Mouse (Mus musculus) CD4-positive, CD25-positive, alpha-beta regulatory T cell, adult 4 months (primary cell): ENCODE measurements around the gene Cds1. TPM values are rescaled to one million over a fixed set of nuclear protein-coding genes. Genes with fewer than 3 reads are reported as not detected.
"Not testable (repeated sequence)": the region's sequence is repeated elsewhere in the genome, so short reads cannot be mapped to it uniquely, and the experiment has no call there.

Experiments used
- ATAC-seq: one replicate; pipeline ENCODE4 v1.8.0; 2017
- polyA plus RNA-seq, 2 experiments: library from polyadenylated mRNA; unstranded; fragments of 100-300 nt; shearing (Covaris generic); gene quantifications; one replicate each; pipeline ENCODE4 v1.2.1; 2017

Cds1 gene
- polyA plus RNA-seq, 2 experiments from 2014 or later: not detected

DNA sequence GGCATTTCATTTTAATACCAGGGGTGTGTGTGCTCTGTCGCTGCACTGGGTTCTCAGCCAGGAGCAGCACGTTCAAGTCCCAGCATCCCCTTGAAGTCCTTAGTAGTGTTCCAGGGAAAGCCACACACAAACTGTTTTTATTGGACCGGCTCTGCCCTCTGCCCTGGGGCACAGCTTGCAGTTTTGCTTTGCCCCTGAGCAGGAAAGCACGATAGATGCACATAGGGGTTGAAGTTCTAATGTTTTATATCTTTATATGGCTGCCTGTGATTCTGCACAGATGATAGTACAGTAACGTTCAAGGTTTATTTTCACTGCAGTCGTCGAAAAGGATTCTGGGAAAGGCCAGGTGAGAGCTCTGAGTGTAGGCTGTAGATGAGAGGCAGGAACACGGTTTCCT is 65.2 kb downstream of the Cds1 start:
- ATAC-seq: no peak

DNA sequence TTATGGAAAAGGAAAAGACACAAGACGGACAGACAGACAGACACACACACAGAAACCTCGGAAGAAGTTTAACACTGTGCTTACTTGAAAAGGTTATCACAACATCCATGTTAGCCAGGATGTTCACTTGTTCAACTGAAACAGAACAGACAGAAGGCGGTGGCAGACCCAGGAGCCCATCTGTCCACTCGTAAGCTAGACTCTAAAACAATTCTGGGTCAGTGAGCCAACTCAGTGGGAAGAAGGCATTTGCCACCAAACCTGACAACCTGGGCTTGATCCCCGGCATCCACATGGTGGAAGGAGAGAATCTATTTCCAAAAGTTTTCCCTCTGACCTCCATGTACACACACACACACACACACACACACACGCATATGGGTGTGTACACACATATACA is 67.1 kb downstream of the Cds1 start:
- no peak for ATAC-seq

DNA sequence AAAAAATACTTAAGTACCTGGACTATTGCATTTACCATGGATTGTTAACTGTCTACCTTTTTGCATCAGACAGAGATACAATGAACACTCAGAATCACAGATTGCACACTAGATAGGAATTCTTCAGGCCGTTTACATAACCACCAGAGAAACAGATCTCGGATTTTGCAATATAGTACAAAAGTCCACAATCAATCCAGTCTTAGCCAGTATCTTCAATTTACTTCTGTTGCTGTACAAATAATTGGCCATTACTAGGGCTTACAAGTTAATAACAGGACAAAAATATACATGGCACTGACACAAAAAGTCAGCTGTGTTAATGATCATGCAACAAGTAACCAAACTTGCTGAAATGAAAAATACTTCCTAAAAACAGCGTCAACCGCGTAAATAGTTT is 68.1 kb downstream of the Cds1 start:
- ATAC-seq: no peak

DNA sequence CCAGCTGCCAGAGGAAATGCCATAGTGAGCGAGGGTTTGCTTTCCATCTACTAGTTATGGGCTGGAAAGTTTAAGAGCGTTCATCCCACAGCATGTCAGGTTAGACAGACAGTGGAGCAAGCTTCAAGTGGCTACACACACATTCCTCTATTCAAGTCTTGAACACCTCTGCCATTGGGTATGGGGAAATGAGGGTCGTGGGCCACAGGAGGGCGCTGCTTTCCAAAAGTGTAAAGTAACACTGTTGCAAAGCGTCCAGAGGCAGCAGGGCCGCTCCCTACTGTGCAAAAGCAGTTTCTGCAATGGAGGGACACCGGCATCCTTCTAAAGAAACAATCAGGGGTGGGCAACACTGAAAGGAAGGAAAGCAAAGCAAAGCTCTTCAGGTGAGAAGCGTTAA is 68.9 kb downstream of the Cds1 start:
- no peak for ATAC-seq

DNA sequence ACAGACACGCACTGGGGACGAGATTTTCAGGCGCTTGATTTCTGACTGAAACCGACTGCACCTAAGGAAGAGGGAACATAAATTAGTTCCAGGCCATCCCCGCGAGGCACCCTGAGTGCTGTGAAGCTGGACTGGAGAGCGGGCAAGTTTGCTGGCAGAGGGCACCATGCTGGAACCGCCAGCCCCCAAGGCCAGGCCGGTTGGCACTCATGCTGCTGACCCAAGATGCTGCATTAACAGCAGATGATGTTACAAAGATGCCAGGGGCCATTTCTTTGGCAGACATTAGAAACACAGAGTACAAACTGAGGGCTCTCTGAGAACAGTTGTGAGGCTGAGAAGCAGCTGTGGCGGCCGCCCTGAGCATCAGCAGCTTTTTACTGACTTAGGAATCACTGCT is 71.3 kb downstream of the Cds1 start:
- no peak for ATAC-seq

DNA sequence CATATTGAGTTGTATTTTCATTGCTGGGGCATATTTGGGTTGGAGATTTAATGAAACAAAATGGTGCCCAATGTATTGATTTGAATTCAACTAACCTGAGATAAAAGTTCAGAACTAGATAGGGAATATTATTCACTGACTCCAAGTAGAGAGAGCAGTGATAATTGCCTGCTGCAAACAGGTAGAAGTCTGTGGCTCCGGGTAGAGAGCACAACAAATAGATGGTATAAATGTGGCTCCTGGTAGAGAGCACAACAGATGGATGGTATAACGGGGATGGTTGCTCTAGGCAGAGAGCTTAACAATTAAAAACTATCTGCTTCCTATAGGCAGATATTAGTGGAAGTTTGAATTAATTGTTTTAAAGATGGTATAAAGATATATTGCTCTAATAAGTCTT is 72.7 kb downstream of the Cds1 start:
- not testable (repeated sequence) for ATAC-seq

DNA sequence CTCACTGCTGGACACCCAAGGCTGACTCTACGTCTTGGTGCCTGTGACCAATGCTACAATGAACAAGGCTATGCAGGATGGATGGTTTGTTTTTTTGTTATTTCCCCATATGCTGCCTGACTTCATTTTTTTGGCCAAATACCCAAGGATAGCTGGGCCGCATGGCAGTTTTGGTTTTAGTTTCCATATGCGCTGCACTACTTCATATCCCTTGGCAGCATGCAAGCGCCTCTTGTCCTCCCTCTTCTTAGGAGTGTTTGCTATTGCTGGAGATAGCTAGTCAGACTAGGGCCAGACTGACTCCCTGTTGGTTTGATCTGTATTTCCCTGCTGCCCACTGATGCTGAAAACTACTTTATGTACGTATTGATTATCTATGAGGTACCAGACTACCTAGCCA is 75.5 kb downstream of the Cds1 start:
- ATAC-seq: no peak

DNA sequence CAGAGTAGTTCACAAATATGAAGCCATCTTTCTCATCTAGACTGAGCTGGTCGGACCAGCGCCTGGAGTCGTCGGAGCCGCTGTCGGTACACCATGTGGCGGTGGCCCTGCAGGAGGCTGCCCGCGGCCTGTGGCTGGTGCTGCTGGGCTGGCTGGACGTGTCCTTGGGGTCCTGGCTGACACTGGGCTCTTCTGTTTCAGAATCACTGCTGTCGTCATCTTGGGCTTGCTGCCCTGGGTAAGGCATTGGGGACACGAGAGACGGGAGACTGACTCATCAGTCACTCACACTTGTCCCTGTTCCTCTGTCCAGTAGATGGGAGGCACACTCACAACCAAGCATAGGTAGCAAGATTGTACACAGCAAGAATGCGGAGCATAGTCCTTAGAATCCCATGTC is 80.1 kb downstream of the Cds1 start:
- no peak for ATAC-seq

DNA sequence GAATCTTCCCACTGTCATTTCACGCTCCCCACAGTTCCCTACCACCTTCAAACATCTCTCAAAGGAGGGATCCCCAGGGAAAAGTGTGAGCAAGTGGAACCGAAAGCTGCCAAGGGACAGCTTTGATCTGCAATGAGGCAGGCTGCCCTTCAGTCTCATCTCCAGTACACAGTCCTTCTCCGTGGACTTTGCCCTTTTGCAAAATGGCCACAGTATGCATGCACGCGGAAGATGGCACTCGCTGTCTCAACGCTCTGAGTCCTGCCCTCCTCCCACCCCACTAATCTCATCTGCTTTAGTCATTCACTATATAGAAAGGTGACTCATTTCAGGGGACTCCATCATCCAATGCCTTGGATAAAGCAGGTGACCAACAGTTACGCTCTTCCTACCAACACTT is 81.0 kb downstream of the Cds1 start:
- no peak for ATAC-seq

DNA sequence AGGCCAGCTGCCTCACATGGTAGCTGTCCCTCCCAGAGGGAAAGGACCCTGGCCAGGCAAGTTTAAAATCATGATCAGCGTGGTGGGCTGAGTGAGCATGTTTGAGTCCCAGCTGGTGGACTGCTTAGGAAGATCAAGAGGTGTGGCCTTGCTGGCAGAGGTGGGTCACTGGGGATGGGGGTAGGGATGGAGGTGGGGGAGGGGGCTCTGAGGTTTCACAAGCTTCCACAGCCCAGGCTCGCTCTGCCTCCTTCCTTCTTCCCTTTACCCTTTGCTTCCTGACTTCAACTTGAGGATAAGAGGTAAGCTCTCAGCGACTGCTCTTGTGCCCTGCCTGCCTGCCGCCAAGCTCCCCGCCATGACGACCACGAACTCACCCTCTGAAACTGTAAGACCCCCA is 82.4 kb downstream of the Cds1 start:
- no peak for ATAC-seq

DNA sequence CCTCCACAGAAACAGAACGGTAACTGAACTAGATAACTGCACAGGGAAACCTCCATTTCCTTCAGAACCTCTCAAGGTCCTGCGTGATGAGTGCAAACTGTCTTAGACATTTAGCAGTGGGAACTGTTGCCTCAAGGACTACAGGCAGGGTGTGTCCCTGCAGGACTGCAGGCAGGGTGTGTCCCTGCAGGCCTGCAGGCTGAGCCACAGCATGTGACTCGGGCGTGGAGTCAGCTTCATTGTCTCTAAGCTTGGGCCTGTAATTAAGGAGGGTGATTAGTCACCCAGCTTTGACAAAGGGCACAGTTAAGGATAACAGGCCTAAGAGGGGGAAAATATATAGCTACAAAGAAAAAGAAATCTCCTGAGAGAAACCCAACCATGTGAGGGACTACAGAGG is 82.8 kb downstream of the Cds1 start:
- no peak for ATAC-seq

DNA sequence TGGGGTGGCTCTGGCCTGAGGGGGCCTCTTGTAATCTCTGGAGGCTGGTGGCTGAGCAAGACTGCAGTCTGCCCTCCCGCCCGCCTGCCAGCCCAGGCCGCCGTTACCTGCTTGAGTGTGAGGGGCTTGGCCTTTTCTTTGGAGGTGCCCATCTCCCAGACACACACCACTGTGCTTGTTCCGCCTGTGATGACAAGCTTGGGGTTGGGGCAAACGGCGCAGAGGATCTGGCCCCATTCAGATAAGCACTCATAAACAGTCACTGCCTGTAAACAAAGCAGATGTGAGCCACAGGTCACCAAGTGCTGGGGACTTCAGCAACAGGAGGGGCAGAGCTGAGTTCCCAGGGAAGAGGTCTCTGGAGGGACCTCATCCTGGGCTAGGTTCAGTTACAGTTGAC is 86.2 kb downstream of the Cds1 start:
- ATAC-seq: no peak

DNA sequence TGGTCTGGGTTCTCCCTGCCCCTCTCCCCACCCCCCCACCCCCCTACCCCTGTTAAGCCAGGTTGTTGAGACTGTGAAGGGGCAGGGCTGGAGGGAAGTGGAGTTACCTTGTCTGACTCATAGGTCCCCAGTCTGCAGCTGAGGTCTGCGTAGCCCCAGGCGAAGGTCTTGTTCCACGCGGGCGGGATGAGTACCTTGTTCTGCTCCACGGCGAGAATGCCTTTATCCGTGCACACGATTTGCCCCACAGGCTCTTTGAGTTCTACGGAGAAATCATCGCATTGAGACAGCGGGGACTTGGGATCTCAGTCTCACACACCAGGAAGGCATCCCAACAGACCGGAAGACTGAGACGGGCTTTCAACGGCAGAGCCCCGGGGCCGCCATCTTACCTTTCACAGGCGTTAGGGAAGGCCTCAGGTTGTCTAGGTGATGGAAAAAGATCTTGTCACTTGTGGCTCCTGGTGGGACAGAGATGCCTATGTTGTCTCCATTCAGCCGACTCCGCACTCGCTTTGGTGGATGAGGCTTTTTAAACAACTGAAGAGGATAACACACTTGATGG is 87.3 kb downstream of the Cds1 start:
- no peak for ATAC-seq

DNA sequence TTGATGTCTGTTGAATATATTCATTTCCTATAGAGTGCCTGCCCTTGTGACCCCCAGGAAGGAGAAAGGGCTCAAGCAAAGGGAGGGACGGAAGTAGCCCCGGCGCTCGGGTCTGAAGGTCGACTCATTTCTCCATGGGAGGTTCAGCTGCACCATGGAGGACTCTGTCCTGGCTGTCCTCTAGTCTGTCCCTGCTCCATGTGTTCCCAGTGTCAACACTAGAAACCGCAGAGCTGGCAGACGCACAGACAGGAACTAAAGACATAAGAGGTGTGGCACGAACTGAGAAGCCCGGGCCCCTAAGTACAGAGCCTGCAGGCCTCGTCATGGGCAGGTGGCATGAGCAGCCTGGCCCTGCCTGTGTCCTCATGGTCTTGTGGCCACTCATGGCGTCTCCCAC is 89.2 kb downstream of the Cds1 start:
- no peak for ATAC-seq

DNA sequence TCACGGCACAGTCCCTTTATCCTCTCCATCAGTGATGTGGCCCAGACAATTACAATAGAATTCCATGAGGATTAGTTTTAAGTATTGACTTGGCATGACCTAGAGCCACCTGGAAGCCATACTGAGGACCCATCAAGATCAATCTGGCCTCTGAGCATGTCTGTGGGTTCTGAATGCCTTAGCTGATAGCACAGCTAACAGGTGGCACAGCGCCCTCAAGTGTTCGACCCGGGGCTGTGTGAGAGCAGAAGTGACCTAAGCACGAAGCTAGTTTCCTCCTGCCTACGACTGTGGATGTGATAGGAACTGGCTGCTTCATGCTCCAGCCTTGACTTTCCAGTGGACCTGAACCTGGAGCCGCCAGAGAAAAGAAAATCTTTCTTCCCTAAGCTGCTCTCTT is 89.7 kb downstream of the Cds1 start:
- ATAC-seq: no peak

DNA sequence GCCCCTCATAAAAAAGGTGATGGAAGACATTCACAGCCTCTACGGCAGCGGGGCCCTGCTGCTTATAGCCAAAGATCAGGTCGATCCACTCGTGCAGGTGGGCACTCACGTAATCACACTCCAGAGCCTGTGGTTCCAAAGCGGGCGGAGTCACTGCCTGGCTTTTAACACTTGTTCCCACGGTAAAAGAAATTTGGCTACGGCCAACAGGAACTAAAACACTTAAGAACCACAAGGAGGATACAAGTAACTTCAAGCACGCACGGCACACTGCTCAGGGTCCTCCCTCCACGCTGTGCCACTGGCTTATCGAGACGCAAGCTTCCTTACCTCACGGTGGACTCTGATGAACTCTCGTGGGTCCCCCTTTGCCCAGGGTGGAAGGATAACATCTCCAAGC is 90.5 kb downstream of the Cds1 start:
- ATAC-seq: no peak

DNA sequence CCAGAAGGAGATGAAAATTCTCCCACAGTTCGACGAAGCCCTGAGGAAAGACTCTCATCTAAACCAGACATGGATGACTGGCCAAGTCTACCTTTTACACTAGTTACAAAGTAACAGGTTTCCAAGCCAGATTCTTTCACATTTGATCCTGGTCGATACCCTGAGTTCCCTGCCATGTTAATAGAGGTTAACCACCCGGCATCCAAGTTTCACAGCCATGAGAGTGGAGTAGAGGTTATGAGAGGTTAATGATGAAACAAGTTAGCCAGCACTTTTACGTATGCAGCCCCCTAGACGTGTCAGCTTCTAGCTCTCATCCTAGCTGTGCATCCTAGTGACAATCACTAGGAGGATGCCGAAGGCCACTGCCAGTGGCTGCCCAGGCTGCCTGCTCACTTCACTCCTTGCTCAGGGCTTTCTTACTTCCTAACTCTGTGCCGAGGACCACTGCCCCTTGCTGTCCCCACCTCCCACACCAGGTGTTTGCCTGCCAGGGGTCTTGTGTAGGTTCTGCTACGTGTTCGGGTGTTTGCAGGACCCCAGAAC is 94.0 kb downstream of the Cds1 start:
- no peak for ATAC-seq

DNA sequence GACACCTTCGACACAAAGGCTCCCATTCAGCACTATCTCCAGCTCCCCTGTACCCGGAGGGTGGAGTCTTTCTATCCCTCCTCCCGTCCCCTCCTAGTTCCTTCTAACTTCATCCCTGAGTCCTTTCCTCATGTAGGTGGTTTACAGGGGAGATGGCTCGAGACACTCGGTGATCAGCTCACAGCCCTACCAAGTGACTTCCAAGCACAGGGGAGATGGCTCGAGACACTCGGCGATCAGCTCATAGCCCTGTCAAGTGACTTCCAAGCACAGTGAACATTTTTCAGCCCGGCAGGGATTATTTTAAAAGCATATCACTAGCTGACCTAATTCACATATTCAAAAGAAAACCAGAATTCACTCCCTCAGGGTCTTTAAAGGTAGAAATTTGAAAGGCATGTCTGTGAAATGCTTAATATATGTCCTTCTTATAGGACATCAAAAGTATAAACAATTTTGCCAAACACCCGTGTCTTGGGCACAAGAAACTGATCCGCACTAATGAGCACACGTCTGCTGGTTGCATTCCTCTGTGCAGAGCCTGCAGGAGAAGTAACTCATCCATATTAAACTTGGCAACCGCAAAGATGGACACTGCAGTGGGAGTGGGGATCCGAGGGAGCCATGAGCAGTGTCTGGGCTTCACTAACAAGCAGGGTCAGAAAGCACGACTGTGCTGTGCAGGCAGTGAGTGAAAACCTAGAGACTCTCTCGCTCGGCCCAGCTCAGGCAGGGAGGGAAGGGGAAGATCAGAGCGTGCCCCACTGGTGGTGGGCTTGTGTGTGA is 97.0 kb downstream of the Cds1 start:
- no peak for ATAC-seq

DNA sequence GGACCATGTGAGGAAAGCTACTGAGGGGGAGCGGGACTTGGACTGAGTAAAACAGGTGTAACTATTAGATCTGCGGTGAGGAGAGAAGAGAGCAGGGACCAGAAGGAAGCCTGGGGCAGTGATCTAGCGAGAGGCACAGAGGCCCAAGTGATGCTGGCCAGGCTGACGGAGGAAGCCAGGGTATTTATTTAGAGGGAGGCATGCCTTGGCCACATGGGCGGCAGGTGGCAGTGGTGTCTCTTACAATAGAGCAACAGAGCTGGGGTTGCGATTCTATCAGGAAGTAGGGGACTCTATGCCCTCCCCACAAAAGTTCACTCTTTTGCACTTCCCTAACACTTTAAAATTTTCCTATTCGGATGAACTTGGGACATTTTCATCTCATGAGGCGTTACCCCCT is 97.7 kb downstream of the Cds1 start:
- no peak for ATAC-seq

DNA sequence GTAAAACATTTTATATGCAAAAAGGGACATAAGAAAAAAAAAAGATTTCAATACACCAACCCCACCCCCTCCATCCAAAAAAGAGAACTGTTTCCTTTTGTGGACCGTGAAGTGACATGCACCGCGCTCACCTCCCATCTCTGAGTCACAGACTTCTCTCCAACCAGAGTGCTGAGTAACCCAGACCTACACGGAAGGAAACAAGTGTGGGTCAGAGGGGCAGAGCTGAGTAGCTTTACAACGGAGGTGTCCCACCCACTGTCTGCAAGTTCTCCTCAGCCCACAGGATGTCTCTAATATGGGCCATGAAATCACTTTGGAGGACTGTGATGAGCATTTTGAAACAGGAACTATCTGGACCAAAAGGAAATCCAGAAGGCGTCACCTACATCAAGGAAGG is 99.0 kb downstream of the Cds1 start:
- ATAC-seq: no peak

DNA sequence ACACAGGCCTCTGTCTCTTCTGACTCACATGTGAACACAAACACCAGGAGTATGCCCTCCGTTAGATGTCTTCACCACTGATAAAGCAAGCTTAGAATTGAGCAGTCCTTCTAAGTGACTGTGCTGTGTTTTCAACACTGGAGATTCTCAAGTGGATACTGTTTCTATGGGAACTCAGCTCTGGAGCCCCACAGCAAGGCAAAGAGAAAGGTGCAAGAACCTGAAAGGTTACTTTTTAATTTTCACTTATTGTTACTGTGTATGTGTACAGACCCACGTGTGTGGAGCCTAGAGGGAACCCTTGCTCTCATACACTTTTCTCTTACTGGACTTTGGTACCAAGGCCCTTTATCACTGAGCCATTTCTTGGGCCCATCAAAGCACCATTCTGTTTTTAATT is 101.8 kb downstream of the Cds1 start:
- no peak for ATAC-seq
